Mouse (Mus musculus): ENCODE measurements around the gene Cd27.

GRCm38 (mm10) chr6:125212621-125213020, 24.2 kb downstream of the Cd27 start:
- TF ChIP-seq CTCF (IDR thresholded peaks at IDR 0.05; ENCODE audit: extremely low read depth, insufficient read depth, low read length) (no peak), POLR2A (IDR thresholded peaks at IDR 0.05; ENCODE audit: extremely low read depth, insufficient read depth, low read length) (no peak)
